Mouse (Mus musculus): ENCODE results near the gene Trio. TPM values are rescaled to one million over a fixed set of nuclear protein-coding genes. Genes with fewer than 3 reads are reported as not detected.
"Not testable (repeated sequence)": the region's sequence is repeated elsewhere in the genome, so short reads cannot be mapped to it uniquely, and the experiment has no call there.

The Trio gene
- polyA plus RNA-seq, 1 experiment from 2014 or later, result 15.9 TPM

DNA sequence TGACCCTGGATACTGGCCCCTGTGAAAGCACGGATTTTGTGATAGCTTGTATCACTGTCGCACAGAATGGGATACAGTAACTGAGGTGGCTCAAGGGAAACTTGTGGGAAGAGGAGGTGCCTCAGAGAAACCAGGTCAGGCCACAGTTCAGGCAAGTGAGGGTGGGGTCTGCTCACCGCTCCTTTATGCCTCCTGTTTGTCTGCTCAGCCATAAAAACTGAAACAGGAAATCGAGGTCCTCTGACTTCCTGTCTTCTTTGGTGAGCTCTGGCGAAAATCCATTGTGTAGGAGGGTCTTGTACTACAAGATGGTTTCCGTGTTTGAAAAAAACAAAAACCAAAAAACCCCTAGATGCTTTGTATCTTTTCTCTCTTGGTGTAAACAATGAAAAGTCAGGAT, 301.4 kb downstream of the Trio start:
- WGBS, result 63% methylated on average over 6 of the region's 6 CpGs
- 0 out of 2 replicates have a peak overlapping the region, but pooled peaks have one; percentile 36 for H3K27ac ChIP-seq

DNA sequence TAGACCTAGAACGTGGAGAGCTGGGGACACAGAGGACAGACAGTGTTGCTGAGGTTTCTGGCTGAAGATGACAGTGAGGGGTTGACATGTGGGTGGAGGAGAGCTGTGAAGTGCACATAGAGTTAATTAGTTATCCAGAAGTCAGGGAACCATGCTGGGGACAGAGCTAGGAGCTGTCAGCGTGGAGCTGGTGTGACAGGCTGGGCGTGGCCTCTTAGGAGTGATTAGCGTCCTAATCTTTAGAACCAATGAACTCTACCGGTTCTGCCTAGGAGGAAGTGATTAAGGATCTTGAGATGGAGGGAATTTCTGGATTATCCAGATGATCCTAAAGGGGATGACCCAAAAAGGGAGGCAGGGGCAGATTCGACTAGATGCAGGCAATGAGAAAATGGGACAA, 301.9 kb downstream of the Trio start:
- no peaks in the 10 kb centered on the region for H3K27me3 ChIP-seq (replicated peaks)
- 60% methylated on average over 6 of the region's 6 CpGs for WGBS
- H3K4me2 ChIP-seq (replicated peaks), result no peak overlapping the region
- H3K4me1 ChIP-seq (replicated peaks), result peaks cover 4% of the 10 kb centered on the region
- H3K9ac ChIP-seq, result no peak overlapping the region
- H3K27ac ChIP-seq, result 0 out of 2 replicates have a peak overlapping the region, but pooled peaks have one; percentile 17
- H3K36me3 ChIP-seq, result no peaks in the 10 kb centered on the region
- H3K4me3 ChIP-seq (replicated peaks), result no peak overlapping the region
- H3K9me3 ChIP-seq, result no peaks in the 10 kb centered on the region
- peak; percentile 76 for ATAC-seq

More for the DNA sequence above, 301.4 kb downstream of the Trio start:
- Histone ChIP-seq H3K36me3 (no peaks in the 10 kb centered on the region), H3K9ac (no peak overlapping the region), H3K4me3 (replicated peaks) (no peak overlapping the region), H3K9me3 (no peaks in the 10 kb centered on the region), H3K27me3 (replicated peaks) (no peaks in the 10 kb centered on the region), H3K4me2 (replicated peaks) (no peak overlapping the region), H3K4me1 (replicated peaks) (peaks cover 4% of the 10 kb centered on the region)
- ATAC-seq, result peak; percentile 51

DNA sequence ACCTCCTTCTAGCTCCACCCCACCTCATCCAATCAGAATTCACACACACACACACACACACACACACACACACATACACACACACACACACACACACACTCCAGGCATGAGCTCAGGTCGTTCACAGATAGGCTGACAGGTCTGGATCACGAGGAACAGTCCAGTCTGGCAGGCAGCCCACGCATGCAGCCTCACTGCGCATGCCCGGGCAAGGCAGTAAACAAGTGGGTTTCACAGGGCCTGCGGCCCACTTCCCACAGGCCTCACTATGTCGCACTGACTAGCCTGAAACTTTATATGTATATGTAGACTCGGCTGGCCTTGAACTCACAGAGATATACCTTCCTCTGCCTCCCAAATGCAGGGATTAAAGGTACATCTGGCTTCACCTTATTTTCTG, 305.4 kb downstream of the Trio start:
- H3K4me3 ChIP-seq (replicated peaks); H3K9ac ChIP-seq; H3K4me2 ChIP-seq (replicated peaks); ATAC-seq; H3K27me3 ChIP-seq (replicated peaks); H3K36me3 ChIP-seq; H3K9me3 ChIP-seq; H3K4me1 ChIP-seq (replicated peaks); H3K27ac ChIP-seq: not testable (repeated sequence)
- WGBS, result 81% methylated on average over 8 of the region's 8 CpGs

DNA sequence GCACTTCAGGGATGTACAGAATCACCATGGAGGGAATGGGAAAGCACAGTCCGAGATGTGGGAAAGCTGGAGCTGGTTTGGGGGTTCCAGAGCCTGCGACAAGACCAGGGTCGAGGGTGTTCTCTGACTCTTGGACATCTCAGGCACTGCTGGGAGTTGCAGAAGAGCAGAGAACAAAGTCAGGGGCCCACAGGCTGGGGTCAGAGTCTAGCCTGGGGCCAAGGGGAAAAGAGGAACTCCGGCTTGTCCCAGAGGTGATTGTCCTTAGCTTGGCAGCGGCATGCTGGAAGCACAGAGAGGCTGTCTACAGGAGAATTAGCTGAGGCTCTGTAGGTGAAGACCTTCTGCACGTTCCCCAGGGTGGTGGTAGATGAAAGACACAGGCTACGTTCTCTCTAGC, 307.0 kb downstream of the Trio start:
- Histone ChIP-seq H3K9me3 (no peaks in the 10 kb centered on the region), H3K9ac (no peak overlapping the region)

DNA sequence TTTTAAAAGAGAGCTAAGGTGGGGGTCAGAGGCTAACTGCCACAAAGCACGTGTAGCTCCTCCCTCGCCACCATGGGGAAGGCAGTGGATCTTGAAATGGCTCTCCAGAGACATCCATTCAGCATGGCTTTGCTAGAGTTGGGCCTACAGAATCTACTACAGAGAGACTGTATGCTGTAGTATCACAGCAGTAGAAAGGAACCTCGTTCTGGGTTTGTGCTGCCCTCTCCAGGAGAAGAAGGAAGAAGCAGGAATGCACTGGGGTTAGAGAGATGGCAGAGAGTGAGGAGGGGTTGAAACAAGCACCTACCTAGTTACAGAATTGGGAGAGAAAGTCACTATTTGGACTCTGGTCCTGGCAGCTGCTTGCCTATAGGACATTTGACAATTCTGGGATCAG, 310.3 kb downstream of the Trio start:
- H3K4me2 ChIP-seq (replicated peaks), result no peak overlapping the region
- no peak overlapping the region for H3K4me3 ChIP-seq (replicated peaks)
- no peak overlapping the region for H3K27ac ChIP-seq
- H3K4me1 ChIP-seq (replicated peaks), result no peaks in the 10 kb centered on the region
- no peaks in the 10 kb centered on the region for H3K36me3 ChIP-seq
- no peak for ATAC-seq
- no peaks in the 10 kb centered on the region for H3K9me3 ChIP-seq
- no peaks in the 10 kb centered on the region for H3K27me3 ChIP-seq (replicated peaks)
- WGBS, result 37% methylated on average over 3 of the region's 3 CpGs
- no peak overlapping the region for H3K9ac ChIP-seq

More for the DNA sequence above, 307.0 kb downstream of the Trio start:
- no peak overlapping the region for H3K4me3 ChIP-seq (replicated peaks)
- no peak overlapping the region for H3K27ac ChIP-seq
- 73% methylated on average over 7 of the region's 7 CpGs for WGBS
- no peaks in the 10 kb centered on the region for H3K36me3 ChIP-seq
- H3K27me3 ChIP-seq (replicated peaks), result no peaks in the 10 kb centered on the region
- H3K4me2 ChIP-seq (replicated peaks), result peak overlapping the region; percentile 15; the same call in 1 of the 2 replicates
- peak; percentile 85 for ATAC-seq
- H3K4me1 ChIP-seq (replicated peaks), result no peaks in the 10 kb centered on the region

DNA sequence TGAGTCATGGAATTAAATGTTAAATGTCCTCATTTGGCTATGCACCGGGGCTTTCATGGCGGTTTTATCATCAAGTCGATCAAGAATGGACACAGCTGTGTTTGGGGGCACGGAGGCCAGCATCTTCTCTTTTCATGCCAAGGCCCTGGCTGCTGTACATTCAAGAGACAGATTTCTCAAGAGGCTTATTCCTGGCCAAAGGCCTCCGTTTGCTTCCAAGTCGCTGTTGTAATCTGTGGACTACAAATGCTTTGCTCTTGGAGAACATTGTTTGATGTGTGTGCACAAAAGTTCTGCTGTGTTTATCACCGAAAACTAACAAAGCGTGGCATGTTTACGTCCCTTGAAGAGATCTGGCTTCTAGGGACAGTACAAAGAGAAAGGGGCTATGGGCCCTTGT, 314.9 kb downstream of the Trio start:
- Histone ChIP-seq H3K9me3 (no peaks in the 10 kb centered on the region), H3K9ac (no peak overlapping the region), H3K4me1 (replicated peaks) (no peaks in the 10 kb centered on the region), H3K27me3 (replicated peaks) (no peaks in the 10 kb centered on the region), H3K36me3 (no peaks in the 10 kb centered on the region), H3K27ac (no peak overlapping the region), H3K4me2 (replicated peaks) (no peak overlapping the region), H3K4me3 (replicated peaks) (no peak overlapping the region)
- no peak for ATAC-seq
- WGBS, result 55% methylated on average over 9 of the region's 9 CpGs

DNA sequence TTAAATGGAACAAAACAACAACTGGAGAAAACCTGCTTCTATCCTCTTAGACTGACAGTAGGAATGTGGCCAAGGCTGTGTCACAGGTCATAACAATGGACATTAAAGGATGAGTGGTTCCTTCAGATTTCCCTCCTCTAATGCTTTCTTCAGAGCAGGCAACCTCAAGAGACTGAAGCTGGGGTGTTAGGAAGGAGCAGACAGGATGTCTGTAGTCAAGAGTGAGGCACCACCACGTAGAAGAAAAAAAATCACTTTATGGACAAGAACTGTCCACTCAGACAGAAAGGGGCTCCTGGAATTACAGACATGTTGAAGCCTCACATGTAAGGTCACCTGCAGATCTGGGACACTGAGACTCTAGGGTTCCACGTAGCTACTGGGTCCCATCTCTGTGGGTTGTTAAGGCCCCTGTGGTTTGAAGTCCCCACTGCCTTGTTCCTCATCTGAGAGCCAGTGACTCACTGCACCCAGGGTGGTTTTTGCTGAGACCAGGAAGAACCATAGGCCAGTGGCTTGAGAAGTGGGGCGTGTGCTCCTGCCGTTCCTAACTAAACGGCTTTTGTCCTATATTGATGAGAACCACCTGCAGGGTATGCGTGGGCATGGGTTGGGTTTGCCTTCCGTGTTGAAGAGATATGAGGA, 316.6 kb downstream of the Trio start:
- no peak overlapping the region for H3K9ac ChIP-seq
- no peaks in the 10 kb centered on the region for H3K9me3 ChIP-seq
- no peaks in the 10 kb centered on the region for H3K36me3 ChIP-seq
- ATAC-seq, result no peak
- no peak overlapping the region for H3K27ac ChIP-seq
- H3K27me3 ChIP-seq (replicated peaks), result no peaks in the 10 kb centered on the region
- 83% methylated on average over 7 of the region's 7 CpGs for WGBS
- H3K4me1 ChIP-seq (replicated peaks), result no peaks in the 10 kb centered on the region
- no peak overlapping the region for H3K4me3 ChIP-seq (replicated peaks)
- no peak overlapping the region for H3K4me2 ChIP-seq (replicated peaks)

DNA sequence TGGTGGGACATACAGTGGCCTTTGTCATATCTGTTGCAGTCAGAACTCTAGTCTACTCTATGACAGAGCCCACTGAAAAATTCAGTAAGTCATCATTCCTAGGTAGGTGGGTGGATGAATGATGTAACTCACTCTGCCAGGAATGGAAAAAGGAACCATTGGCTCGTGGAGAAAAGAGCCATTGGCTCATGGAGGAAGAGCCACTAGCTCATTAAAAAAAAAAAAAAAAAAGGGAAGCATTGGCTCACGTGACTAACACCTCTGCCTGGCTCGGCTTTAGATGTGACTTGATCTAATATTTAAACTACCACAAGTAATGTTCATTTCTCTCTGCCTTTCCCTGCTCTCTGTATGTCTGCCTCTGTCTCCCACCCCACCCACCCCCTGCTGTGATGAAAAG, 317.1 kb downstream of the Trio start:
- no peak for ATAC-seq
- Histone ChIP-seq H3K9me3 (no peaks in the 10 kb centered on the region), H3K36me3 (no peaks in the 10 kb centered on the region), H3K4me1 (replicated peaks) (no peaks in the 10 kb centered on the region), H3K4me3 (replicated peaks) (no peak overlapping the region), H3K27ac (no peak overlapping the region), H3K4me2 (replicated peaks) (no peak overlapping the region), H3K9ac (no peak overlapping the region), H3K27me3 (replicated peaks) (no peaks in the 10 kb centered on the region)
- 57% methylated on average over 3 of the region's 3 CpGs for WGBS

DNA sequence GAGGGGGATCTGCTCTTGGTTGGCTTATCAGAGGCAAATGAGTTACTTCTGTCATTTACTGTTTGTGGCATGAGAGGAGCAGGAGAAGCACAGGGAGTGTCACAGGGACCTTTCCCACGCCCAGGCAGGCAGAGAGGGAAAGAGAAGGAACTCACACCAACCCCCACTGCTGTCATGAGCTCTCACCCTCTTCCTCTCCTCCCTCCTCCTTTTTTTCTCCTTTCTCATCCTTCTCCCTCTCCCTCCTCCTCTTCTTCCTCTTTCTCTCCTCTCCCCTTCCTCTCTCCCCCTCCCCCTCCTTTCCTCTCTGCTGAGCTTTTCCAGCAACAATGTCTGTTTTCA, 322.7 kb downstream of the Trio start:
- Histone ChIP-seq H3K4me2 (replicated peaks) (no peak overlapping the region), H3K27me3 (replicated peaks) (no peaks in the 10 kb centered on the region), H3K27ac (no peak overlapping the region), H3K9me3 (no peaks in the 10 kb centered on the region), H3K36me3 (no peaks in the 10 kb centered on the region), H3K4me1 (replicated peaks) (peaks cover 8% of the 10 kb centered on the region; the same call in 1 of the 2 replicates), H3K9ac (no peak overlapping the region), H3K4me3 (replicated peaks) (no peak overlapping the region)
- WGBS, result 25% methylated on average over 1 of the region's 1 CpGs
- no peak; the same call in 1 of the 2 replicates for ATAC-seq

DNA sequence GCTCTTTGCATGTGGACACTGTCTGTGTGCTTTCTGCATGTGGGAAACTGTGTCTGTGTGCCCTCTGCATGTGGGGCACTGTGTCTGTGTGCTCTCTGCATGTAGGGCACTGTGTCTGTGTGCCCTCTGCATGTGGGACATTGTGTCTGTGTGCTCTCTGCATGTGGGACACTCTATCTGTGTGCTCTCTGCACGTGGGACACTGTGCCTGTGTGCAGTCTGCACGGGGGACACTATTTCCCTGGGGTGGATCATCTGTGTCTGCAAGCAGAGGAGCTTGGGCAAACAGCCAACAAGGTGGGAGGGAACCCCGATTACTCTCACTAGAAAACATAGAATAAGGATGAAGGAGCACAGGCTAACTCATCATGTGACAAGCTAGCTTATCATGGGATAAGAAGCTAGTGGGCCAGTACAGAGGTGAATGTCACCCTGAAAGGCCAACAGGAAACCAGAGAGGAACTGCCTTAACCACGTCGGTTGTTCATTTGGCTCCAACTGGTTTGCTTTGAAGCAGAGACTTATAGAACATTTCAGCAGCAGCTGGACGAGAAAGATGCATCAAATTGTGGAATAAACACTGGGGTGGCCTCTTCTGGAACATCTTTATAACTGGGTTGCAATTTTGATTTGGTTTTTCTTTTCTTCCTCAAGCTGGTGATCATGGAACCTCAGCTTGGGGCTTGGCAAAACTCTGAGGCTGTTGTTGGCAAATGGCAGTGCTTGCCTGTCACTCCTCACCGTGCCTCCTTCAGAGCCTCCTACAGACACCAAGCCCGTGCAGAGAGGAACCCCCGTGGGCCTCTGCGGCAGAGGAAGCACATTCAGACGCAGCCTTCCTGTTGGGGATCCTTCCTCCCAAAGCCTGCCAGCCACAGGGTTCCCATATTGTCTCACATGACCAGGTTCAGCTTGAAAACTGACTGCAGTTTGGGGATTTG, 323.3 kb downstream of the Trio start:
- no peak overlapping the region for H3K4me2 ChIP-seq (replicated peaks)
- H3K4me3 ChIP-seq (replicated peaks), result no peak overlapping the region
- H3K36me3 ChIP-seq, result no peaks in the 10 kb centered on the region
- H3K9ac ChIP-seq, result no peak overlapping the region
- H3K27ac ChIP-seq, result 0 out of 2 replicates have a peak overlapping the region, but pooled peaks have one; percentile 7
- H3K9me3 ChIP-seq, result no peaks in the 10 kb centered on the region
- no peak for ATAC-seq
- peaks cover 8% of the 10 kb centered on the region; the same call in 1 of the 2 replicates for H3K4me1 ChIP-seq (replicated peaks)
- no peaks in the 10 kb centered on the region for H3K27me3 ChIP-seq (replicated peaks)
- 35% methylated on average over 11 of the region's 11 CpGs for WGBS

DNA sequence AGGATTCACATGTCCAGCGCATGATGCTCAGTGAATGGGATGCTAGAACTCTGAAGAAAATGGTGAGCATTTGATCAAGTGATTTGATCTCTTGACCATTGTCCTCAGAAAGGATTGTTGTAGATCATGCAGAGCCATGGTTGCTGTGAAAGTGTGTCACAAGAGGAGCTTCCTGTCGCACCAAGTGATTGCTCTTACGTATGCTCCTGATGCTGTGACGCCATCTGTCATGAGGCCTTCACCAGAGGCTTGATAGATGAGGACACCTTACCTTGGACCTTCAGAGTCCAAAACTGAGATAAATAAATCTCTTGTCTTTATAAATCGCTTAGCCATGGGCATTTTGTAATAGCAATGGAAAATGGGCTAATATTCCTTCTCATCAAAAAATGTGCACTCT, 328.0 kb downstream of the Trio start:
- H3K27ac ChIP-seq, result no peak overlapping the region
- peaks cover 5% of the 10 kb centered on the region; the same call in 1 of the 2 replicates for H3K4me1 ChIP-seq (replicated peaks)
- no peaks in the 10 kb centered on the region for H3K27me3 ChIP-seq (replicated peaks)
- H3K4me2 ChIP-seq (replicated peaks), result no peak overlapping the region
- 88% methylated on average over 5 of the region's 5 CpGs for WGBS
- H3K9me3 ChIP-seq, result no peaks in the 10 kb centered on the region
- H3K4me3 ChIP-seq (replicated peaks), result no peak overlapping the region
- H3K36me3 ChIP-seq, result no peaks in the 10 kb centered on the region
- H3K9ac ChIP-seq, result no peak overlapping the region
- no peak for ATAC-seq

DNA sequence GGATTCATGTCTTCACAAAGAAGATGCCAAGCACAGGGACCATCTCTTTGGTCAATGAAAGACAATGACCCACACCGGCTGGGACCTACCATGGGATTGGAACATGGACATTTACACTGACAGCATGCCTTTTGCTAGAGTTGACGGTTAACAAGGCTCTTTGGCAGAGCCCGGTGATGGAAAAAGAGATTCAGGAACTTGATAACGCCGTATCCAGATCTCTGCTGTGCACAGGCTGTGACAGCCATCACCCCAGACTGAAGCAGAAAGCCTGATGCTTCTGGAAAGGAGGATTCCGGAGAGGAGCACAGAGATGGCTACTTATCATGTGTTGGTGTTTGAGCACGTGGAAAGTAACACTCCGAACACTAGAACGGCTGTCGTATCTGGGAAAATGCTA, 332.4 kb downstream of the Trio start:
- Histone ChIP-seq H3K9me3 (no peaks in the 10 kb centered on the region), H3K27ac (no peak overlapping the region), H3K4me3 (replicated peaks) (no peak overlapping the region), H3K4me2 (replicated peaks) (no peak overlapping the region), H3K36me3 (no peaks in the 10 kb centered on the region), H3K4me1 (replicated peaks) (no peaks in the 10 kb centered on the region), H3K27me3 (replicated peaks) (no peaks in the 10 kb centered on the region), H3K9ac (no peak overlapping the region)
- WGBS, result 90% methylated on average over 10 of the region's 10 CpGs
- no peak for ATAC-seq
